In genomic region chr1:135644110-135644509, GRCm38 (mm10) we compare ENCODE assay signal across 10 mouse cellular contexts. TPM values are rescaled to one million over a fixed set of nuclear protein-coding genes. Genes with fewer than 3 reads are reported as not detected.
DNase-seq lines count a peak whose midpoint lies in the region; ATAC-seq and TF ChIP-seq lines count a peak whose summit lies in the region.
"Had no signal": no experiment of that assay in that cellular context is flagged by ENCODE, and none has a peak within 500 bp of the region (broad histone marks: within the 10 kb centered on the region; RNA-seq: fewer than 3 reads in every experiment).

No protein-coding gene starts in this region.

- no peaks in the 10 kb centered on the region for H3K27me3 ChIP-seq in hindbrain, embryonic 14.5 days (ENCODE audit: control insufficient read depth, insufficient read depth, low read length)
- H3K27me3 ChIP-seq in hindbrain, embryonic 16.5 days (replicated peaks; ENCODE audit: control insufficient read depth, insufficient read depth, low read length), result no peaks in the 10 kb centered on the region
- no peaks in the 10 kb centered on the region for H3K27me3 ChIP-seq in midbrain, postnatal 0 days (ENCODE audit: insufficient read depth, low read length)
- no peaks in the 10 kb centered on the region for H3K27me3 ChIP-seq in midbrain, embryonic 13.5 days
- H3K27me3 ChIP-seq: limb, embryonic 12.5 days had no signal

- no peaks in the 10 kb centered on the region for H3K9me3 ChIP-seq in hindbrain, embryonic 14.5 days (ENCODE audit: control insufficient read depth, low read length)
- no peaks in the 10 kb centered on the region for H3K9me3 ChIP-seq in hindbrain, embryonic 16.5 days (ENCODE audit: control insufficient read depth, low read length)
- H3K9me3 ChIP-seq in midbrain, postnatal 0 days (ENCODE audit: low read length), result no peaks in the 10 kb centered on the region
- no peaks in the 10 kb centered on the region for H3K9me3 ChIP-seq in midbrain, embryonic 13.5 days

- no peaks in the 10 kb centered on the region for H3K36me3 ChIP-seq in hindbrain, embryonic 14.5 days (replicated peaks; ENCODE audit: control insufficient read depth, insufficient read depth)
- no peaks in the 10 kb centered on the region for H3K36me3 ChIP-seq in hindbrain, embryonic 16.5 days (ENCODE audit: control insufficient read depth, insufficient read depth, low read length)
- no peaks in the 10 kb centered on the region for H3K36me3 ChIP-seq in midbrain, postnatal 0 days (ENCODE audit: insufficient read depth, low read length)
- H3K36me3 ChIP-seq in midbrain, embryonic 13.5 days, result no peaks in the 10 kb centered on the region
- H3K36me3 ChIP-seq: limb, embryonic 12.5 days had no signal

- DNase-seq in adrenal gland, postnatal 14 days, result peak; percentile 57
- no peak for DNase-seq in adrenal gland, adult 18-20 months (ENCODE audit: low spot score in 2 of 2)
- DNase-seq in hindbrain, embryonic 14.5 days (ENCODE audit: low spot score), result no peak
- DNase-seq in midbrain, postnatal 0 days (ENCODE audit: low spot score), result peak; percentile 43
- peak; percentile 64 to 65 for DNase-seq in heart, postnatal 10 days
- no peak for DNase-seq in thymus, postnatal 14 days

- intact Hi-C loops in heart, postnatal 10 days (cut with DNase I), result no loop called here

- H3K9ac ChIP-seq in hindbrain, embryonic 14.5 days, result no peak overlapping the region
- no peak overlapping the region for H3K9ac ChIP-seq in hindbrain, embryonic 16.5 days (ENCODE audit: low read depth, low read length)
- H3K9ac ChIP-seq in midbrain, postnatal 0 days (replicated peaks; ENCODE audit: low read length, poor library complexity, severe bottlenecking), result no peak overlapping the region
- no peak overlapping the region for H3K9ac ChIP-seq in midbrain, embryonic 13.5 days (replicated peaks)
- H3K9ac ChIP-seq: limb, embryonic 12.5 days had no signal

- 0 out of 2 replicates have a peak overlapping the region, but pooled peaks have one; percentile 1 for H3K27ac ChIP-seq in hindbrain, embryonic 14.5 days
- H3K27ac ChIP-seq in hindbrain, embryonic 16.5 days (ENCODE audit: low read depth, low read length), result no peak overlapping the region
- H3K27ac ChIP-seq in midbrain, postnatal 0 days (ENCODE audit: low read depth, low read length), result no peak overlapping the region
- H3K27ac ChIP-seq in midbrain, embryonic 13.5 days, result no peak overlapping the region
- H3K27ac ChIP-seq: kidney, postnatal 0 days; limb, embryonic 12.5 days had no signal

- H3K4me1 ChIP-seq in hindbrain, embryonic 14.5 days (replicated peaks; ENCODE audit: control insufficient read depth, insufficient read depth, low read length), result peaks cover 14% of the 10 kb centered on the region
- peaks cover 15% of the 10 kb centered on the region for H3K4me1 ChIP-seq in hindbrain, embryonic 16.5 days (ENCODE audit: control insufficient read depth, insufficient read depth, low read depth, low read length)
- peaks cover 5% of the 10 kb centered on the region; the same call in 1 of the 2 replicates for H3K4me1 ChIP-seq in midbrain, postnatal 0 days (ENCODE audit: insufficient read depth, low read length)
- H3K4me1 ChIP-seq in midbrain, embryonic 13.5 days (replicated peaks), result peaks cover 17% of the 10 kb centered on the region

- no peak for TF ChIP-seq CTCF in midbrain, postnatal 0 days (IDR thresholded peaks at IDR 0.05)

- 73% methylated on average over 5 of the region's 5 CpGs for WGBS in hindbrain, embryonic 14.5 days
- 55% methylated on average over 5 of the region's 5 CpGs for WGBS in hindbrain, embryonic 16.5 days
- 70% methylated on average over 5 of the region's 5 CpGs for WGBS in midbrain, postnatal 0 days
- WGBS in midbrain, embryonic 13.5 days, result 80% methylated on average over 5 of the region's 5 CpGs

- no peak; the same call in 1 of the 2 replicates for ATAC-seq in hindbrain, embryonic 14.5 days (ENCODE audit: low FRiP score)
- no peak for ATAC-seq in hindbrain, embryonic 16.5 days
- ATAC-seq in midbrain, postnatal 0 days (ENCODE audit: low FRiP score), result no peak
- no peak for ATAC-seq in midbrain, embryonic 13.5 days

- H3K4me3 ChIP-seq in hindbrain, embryonic 14.5 days (replicated peaks; ENCODE audit: low read length), result no peak overlapping the region
- no peak overlapping the region for H3K4me3 ChIP-seq in hindbrain, embryonic 16.5 days (ENCODE audit: low read length)
- H3K4me3 ChIP-seq in midbrain, postnatal 0 days (ENCODE audit: low read depth, low read length), result no peak overlapping the region
- no peak overlapping the region for H3K4me3 ChIP-seq in midbrain, embryonic 13.5 days (replicated peaks)
- H3K4me3 ChIP-seq: limb, embryonic 12.5 days had no signal

- no peak overlapping the region for H3K4me2 ChIP-seq in hindbrain, embryonic 14.5 days (replicated peaks)
- H3K4me2 ChIP-seq in hindbrain, embryonic 16.5 days (ENCODE audit: low read length), result no peak overlapping the region
- H3K4me2 ChIP-seq in midbrain, postnatal 0 days (ENCODE audit: low read depth, low read length, poor library complexity, severe bottlenecking), result no peak overlapping the region
- no peak overlapping the region for H3K4me2 ChIP-seq in midbrain, embryonic 13.5 days (replicated peaks)
- H3K4me2 ChIP-seq: limb, embryonic 12.5 days had no signal

RNA-seq across cellular contexts. Expression of gene Nav1, which starts 37.0 kb away (rescaled TPM):
- 20.6 and 24.8 TPM in 2 replicates for total RNA-seq in adrenal gland, postnatal 14 days (2021)
- 10 to 100 TPM; 11.2 to 15.3 TPM for total RNA-seq in adrenal gland, adult 18-20 months (2021)
- polyA plus RNA-seq in hindbrain, embryonic 14.5 days (2014; fragmentation: Nextera tagmentation; extraction: Ambion mirVana), result 56.2 and 60.2 TPM in 2 replicates
- 48.8 and 50.1 TPM in 2 replicates for polyA plus RNA-seq in hindbrain, embryonic 16.5 days (2015; fragmentation: Nextera tagmentation; extraction: Ambion mirVana)
- 99.1 and 109 TPM in 2 replicates for total RNA-seq in midbrain, postnatal 0 days (2014; rRNA removed)
- 37.3 and 46.5 TPM in 2 replicates for polyA plus RNA-seq in midbrain, postnatal 0 days (2015; fragmentation: Nextera tagmentation; extraction: Ambion mirVana)
- polyA plus RNA-seq in midbrain, embryonic 13.5 days (2015; fragmentation: Nextera tagmentation; extraction: Ambion mirVana), result 38.0 and 38.1 TPM in 2 replicates
- 10 to 100 TPM; 34.3 to 42.8 TPM for total RNA-seq in heart, postnatal 10 days (2021)

Comparison
In these comparisons a context has a peak if more than half of its experiments do, and no peak if none do; other contexts are left out.
1. DNase-seq: peak in adrenal gland, postnatal 14 days (single experiment), midbrain, postnatal 0 days (single experiment) and heart, postnatal 10 days (2 of 2); none in adrenal gland, adult 18-20 months (0 of 2), hindbrain, embryonic 14.5 days (single experiment) and thymus, postnatal 14 days (single experiment).